Mouse (Mus musculus) frontal cortex, postnatal 25 days (tissue): ENCODE results near the gene Jup.
A peak's percentile ranks its signal among the peaks of the same experiment; 100 is the strongest.
"Not testable (repeated sequence)": the region's sequence is repeated elsewhere in the genome, so short reads cannot be mapped to it uniquely, and the experiment has no call there.

Experiments used
- DNase-seq, 2 experiments: peaks; one replicate each; pipeline ENCODE4 v3.0.0; 2022; ENCODE audit warnings: low spot score in 2 of 2

Jup gene

DNA sequence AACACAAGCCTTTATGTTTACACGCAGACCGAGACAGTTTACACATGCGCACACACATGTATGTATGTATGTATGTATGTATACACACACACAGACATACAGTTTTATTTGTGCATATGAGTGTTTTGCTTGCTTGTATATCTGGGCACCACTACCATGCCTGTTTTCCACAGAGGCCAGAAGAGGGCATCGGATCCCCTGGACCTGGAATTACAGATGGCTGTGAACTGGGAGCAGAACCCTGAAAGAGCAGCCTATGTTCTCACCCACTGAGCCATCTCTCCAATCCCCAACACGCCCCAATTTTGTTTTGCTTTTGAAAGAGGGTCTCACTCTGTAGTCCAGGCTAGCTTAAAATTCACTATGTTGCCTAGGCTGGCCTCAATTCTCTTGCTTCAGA is 40.2 kb downstream of the Jup start:
- no peak for DNase-seq

DNA sequence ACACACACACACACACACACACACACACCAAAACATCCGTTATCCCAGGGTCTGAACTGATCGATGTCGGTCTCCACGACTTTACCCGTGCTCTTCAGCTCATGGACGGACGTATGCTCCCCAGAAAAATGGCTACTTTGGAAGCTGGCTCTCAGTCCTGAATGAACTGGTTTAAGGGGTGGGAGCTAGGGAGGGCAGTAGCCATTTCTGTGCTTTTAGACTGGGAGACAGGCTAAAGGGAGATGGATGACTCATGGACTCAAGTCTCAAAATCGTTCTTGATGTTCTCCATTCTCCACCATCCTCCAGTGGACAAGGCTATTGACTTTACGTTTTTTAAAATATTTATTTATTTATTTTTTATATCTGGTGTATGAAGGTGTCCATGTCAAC is 40.7 kb downstream of the Jup start:
- DNase-seq, result no peak

- peak; percentile 63 to 69 for DNase-seq
Measured at GRCm38 (mm10) chr11:100355972-100356818, 41.4 kb downstream of the Jup start, which contains the start of gene Hap1. Gene Hap1, minus strand, starts transcription at chr11:100356128.

- peak in 1 of 2 experiments; percentile 38 for DNase-seq
Measured at GRCm38 (mm10) chr11:100355151-100355951, 42.2 kb downstream of the Jup start.

- DNase-seq, result no peak
Measured at GRCm38 (mm10) chr11:100352076-100352857, 45.3 kb downstream of the Jup start.

DNA sequence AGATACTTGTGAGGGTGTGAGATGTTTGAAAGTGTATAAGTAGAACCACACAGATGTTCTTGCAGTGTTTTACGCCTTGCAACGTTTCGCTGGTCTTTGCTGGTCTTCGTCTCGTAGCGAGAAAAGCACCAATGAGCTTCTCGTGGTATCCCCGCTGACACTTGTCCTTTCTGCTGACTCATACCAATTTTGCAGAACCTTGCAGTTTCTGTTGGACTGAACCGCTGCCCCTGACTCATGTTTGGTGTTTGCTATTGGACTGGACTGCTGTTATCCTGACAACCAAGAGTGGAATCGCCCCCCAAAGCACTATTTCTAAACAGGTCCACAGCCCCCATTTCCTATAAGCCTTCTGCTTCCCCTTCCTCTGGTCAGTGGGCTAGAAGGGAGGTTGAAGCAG is 53.3 kb downstream of the Jup start:
- DNase-seq, result no peak

DNA sequence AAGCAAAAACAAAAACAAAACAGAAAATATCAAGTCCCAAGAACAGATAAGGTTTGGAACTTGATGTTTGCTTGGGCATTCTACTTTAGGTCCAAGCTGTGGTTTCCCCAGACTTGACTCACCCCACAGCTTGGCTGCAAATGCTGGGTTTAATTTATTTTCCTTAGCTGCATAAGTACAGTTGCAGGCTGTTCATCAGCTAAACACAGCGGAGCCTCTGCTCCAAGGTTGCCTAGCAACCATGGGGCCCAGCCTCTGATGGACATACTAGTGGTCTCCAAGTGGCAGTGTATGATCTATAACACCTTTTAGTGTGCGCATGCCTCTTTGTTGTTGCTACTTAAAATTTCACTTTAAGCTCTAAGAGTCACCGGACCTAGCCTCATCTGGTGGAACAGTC is 61.8 kb downstream of the Jup start:
- DNase-seq, result no peak

- no peak for DNase-seq
Measured at GRCm38 (mm10) chr11:100333944-100334457, 63.6 kb downstream of the Jup start, which contains the start of gene Gast. Gene Gast, plus strand, starts transcription at chr11:100334407.

- DNase-seq, result peak in 1 of 2 experiments; percentile 44
Measured at GRCm38 (mm10) chr11:100332766-100333515, 64.6 kb downstream of the Jup start.

DNA sequence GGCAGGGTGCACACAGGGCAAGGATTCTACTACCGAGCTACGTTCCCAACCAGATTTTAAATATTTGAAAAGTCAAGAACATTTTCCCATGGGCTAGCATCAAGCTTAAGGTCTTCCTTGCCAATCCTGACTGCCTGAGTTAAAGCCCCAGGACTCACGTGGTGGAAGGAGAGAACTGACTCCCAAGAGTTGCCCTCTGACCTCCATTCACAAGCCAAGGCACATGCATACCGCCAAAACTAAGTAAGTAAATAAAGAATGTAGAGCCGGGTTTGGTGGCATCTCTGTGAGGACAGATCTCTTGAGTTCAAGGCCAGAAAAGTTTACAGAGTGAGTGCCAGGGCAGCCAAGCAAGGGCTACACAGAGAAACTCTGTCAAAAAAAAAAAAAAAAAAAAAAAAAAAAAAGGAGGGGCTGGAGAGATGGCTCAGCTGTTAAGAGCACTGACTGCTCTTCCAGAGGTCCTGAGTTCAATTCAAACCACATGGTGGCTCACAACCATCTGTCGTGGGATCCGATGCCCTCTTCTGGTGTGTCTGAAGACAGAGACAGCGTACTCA is 66.7 kb downstream of the Jup start:
- DNase-seq, result not testable (repeated sequence)

GRCm38 (mm10) chr11:100330235-100330634 is 67.3 kb downstream of the Jup start:
- DNase-seq, result no peak

GRCm38 (mm10) chr11:100327761-100328160 is 69.8 kb downstream of the Jup start:
- no peak for DNase-seq

DNA sequence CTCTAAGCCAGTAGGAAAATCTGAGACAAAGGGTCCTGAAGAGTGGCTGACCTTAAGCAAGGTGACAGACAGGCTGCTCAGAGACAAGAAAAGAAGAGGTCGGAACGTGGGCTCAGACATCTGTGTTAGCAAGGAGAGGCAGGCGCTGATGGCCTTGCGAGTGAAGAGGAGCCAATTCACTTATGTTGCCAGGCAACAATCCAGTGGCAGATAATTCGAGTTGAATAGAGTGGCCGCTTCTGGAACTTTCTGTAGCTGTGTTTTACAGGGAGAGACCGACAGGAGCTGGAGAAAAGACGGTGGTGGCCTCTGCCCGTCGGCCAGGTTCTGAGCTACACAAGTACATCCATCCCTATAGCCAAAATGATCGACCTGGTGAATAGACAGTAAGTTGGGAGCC is 70.2 kb downstream of the Jup start:
- no peak for DNase-seq

DNA sequence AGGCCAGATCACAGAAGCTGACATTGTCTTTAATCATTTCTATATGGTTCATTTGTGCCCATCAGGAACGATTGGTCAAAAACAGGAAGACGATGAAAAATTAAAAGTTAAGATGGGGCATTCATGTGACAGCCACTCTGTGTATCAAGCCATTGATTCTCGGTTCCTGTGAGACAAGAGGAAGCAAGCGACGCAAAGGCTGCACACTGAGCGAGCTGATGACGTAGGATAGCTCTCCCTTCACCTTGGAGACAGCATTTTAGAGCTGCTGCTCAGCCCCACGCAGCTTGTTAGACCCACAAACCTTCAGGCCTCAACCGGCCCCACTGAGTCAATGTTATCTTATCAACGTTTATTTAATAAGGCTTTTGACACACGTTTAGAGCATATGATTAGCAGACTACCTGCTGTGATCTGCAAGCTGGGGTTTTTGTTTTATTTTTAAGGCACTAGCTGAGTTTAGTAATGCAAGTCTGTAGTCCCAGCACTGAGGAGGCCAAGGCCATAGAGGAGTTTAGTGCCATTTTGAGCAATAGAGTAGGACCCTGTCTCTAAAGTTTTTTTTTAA is 72.4 kb downstream of the Jup start:
- no peak for DNase-seq

DNA sequence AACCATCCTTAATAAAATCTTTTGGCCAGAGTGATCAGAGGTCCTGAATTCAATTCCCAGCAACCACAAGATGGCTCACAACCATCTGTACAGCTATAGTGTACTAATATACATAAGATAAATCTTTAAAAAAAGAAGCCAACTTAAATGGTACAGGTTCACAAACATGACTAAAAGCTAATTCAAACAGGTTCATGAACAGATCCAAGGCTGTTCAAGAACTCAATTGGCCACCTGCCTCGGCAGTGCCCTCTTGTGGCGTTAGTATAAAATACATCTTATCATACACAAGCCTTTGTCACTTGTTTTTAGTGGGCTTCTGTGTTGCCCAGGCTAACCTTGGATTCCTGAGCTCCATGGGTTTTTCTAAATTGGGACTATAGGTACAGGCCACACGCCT is 74.0 kb downstream of the Jup start:
- no peak for DNase-seq

- no peak for DNase-seq
Measured at GRCm38 (mm10) chr11:100322591-100323258, 74.8 kb downstream of the Jup start.

GRCm38 (mm10) chr11:100321479-100322305 is 75.9 kb downstream of the Jup start:
- DNase-seq, result not testable (repeated sequence)

GRCm38 (mm10) chr11:100320701-100321410 is 76.7 kb downstream of the Jup start:
- DNase-seq, result not testable (repeated sequence)
